Mouse (Mus musculus): ENCODE results near the gene Zic3. TPM values are rescaled to one million over a fixed set of nuclear protein-coding genes. Genes with fewer than 3 reads are reported as not detected.

The Zic3 gene
- total and polyA plus RNA-seq, 3 experiments: not detected

DNA sequence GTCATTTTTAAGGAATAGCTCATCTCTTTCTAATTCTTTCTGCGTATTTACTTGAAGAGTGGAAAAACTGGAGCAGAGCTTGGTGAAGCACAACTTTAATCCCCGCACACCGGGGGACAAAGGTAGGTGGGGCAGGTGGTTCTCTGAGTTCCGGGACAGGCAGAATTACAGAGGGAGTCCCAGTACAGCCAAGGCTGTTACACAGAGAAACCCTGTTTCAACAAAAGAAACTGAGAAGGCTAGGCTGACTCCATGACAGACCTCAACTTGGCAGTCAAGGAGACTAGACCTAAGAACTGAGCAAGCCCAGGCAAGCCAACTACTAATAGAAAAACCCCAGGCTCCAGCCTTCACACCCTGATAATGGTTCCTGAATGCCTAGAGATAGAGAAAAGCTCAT is 20.0 kb downstream of the Zic3 start:
- Histone ChIP-seq H3K27ac (ENCODE audit: insufficient read depth, low read depth) (no peak overlapping the region), H3K4me1 (ENCODE audit: control insufficient read depth in 1 of 2, insufficient read depth in 2 of 2) (no peaks in the 10 kb centered on the region), H3K9ac (ENCODE audit: insufficient read depth, low read depth) (no peak overlapping the region), H3K4me2 (ENCODE audit: insufficient read depth, low read depth, poor library complexity, severe bottlenecking) (no peak overlapping the region), H3K27me3 (replicated peaks) (no peaks in the 10 kb centered on the region), H3K79me2 (replicated peaks; ENCODE audit: control insufficient read depth, extremely low read depth, insufficient read depth, poor library complexity, severe bottlenecking) (no peaks in the 10 kb centered on the region), H3K36me3 (replicated peaks in 1 of 2; ENCODE audit: control insufficient read depth in 1 of 2, insufficient read depth in 1 of 2, low read length in 1 of 2) (no peaks in the 10 kb centered on the region), H3K9me3 (replicated peaks; ENCODE audit: low read length) (peaks cover 11% of the 10 kb centered on the region), H3K4me3 (replicated peaks in 1 of 3; ENCODE audit: low read depth in 2 of 3, low read length in 2 of 3, poor library complexity in 1 of 3) (no peak overlapping the region)
- TF ChIP-seq MEF2A (IDR thresholded peaks at IDR 0.05; ENCODE audit: borderline replicate concordance, low read depth, low read length) (no peak), EP300 (IDR thresholded peaks at IDR 0.05; ENCODE audit: low read length) (no peak), E2F4 (IDR thresholded peaks at IDR 0.05; ENCODE audit: insufficient replicate concordance, low read depth, low read length) (no peak), ZNF384 (IDR thresholded peaks at IDR 0.05; ENCODE audit: low read depth, low read length) (no peak), MXI1 (IDR thresholded peaks at IDR 0.05; ENCODE audit: low read depth, low read length) (no peak), MAFK (IDR thresholded peaks at IDR 0.05; ENCODE audit: insufficient replicate concordance, low read length) (no peak), RAD21 (IDR thresholded peaks at IDR 0.05; ENCODE audit: low read depth, low read length) (no peak), CHD1 (IDR thresholded peaks at IDR 0.05; ENCODE audit: low read depth, low read length) (no peak), SIN3A (IDR thresholded peaks at IDR 0.05; ENCODE audit: low read length) (no peak), USF2 (conservative IDR thresholded peaks at IDR 0.05; ENCODE audit: low read depth, low read length) (no peak), POLR2A (IDR thresholded peaks at IDR 0.05; ENCODE audit: low read depth, low read length) (no peak), PAX5 (IDR thresholded peaks at IDR 0.05; ENCODE audit: low read length) (no peak), USF1 (IDR thresholded peaks at IDR 0.05; ENCODE audit: low read depth, low read length) (no peak), CTCF (conservative IDR thresholded peaks at IDR 0.05 in 1 of 2, IDR thresholded peaks at IDR 0.05 in 1 of 2; ENCODE audit: low read depth in 2 of 2, low read length in 2 of 2) (no peak), UBTF (IDR thresholded peaks at IDR 0.05; ENCODE audit: low read depth, low read length) (no peak), GABPA (IDR thresholded peaks at IDR 0.05; ENCODE audit: insufficient replicate concordance, low read depth, low read length) (no peak)
- dilution Hi-C loops (cut with MboI; ENCODE audit: extremely low pct_ligation_motif_present, extremely low pct_unique_long_range_greater_than_20kb, low sequenced_read_pairs): no loop called here
- no peak for DNase-seq (ENCODE audit: extremely low read depth)
- in situ Hi-C loops (cut with MboI; ENCODE audit: low pct_ligation_motif_present, low pct_unique_long_range_greater_than_20kb, low sequenced_read_pairs): no loop called here
